Comparison of ENCODE assay signal across 16 mouse cellular contexts in genomic region chr11:29684272-29684671, GRCm38 (mm10).
"Had no signal": no experiment of that assay in that cellular context is flagged by ENCODE, and none has a peak within 500 bp of the region (broad histone marks: within the 10 kb centered on the region; RNA-seq: fewer than 3 reads in every experiment).

No protein-coding gene starts in this region.

- H3K4me1 ChIP-seq: liver, embryonic 15.5 days; lung, embryonic 15.5 days; midbrain, embryonic 13.5 days; midbrain, embryonic 15.5 days; neural tube, embryonic 13.5 days; neural tube, embryonic 15.5 days; stomach, embryonic 15.5 days had no signal

- H3K27me3 ChIP-seq: liver, embryonic 15.5 days; lung, embryonic 15.5 days; megakaryocyte, embryonic 14.5 days; midbrain, embryonic 13.5 days; midbrain, embryonic 15.5 days; neural tube, embryonic 13.5 days; neural tube, embryonic 15.5 days; stomach, embryonic 15.5 days had no signal

- H3K9me3 ChIP-seq: liver, embryonic 15.5 days; lung, embryonic 15.5 days; megakaryocyte, embryonic 14.5 days; midbrain, embryonic 13.5 days; midbrain, embryonic 15.5 days; neural tube, embryonic 13.5 days; neural tube, embryonic 15.5 days; stomach, embryonic 15.5 days had no signal

- H3K36me3 ChIP-seq: liver, embryonic 15.5 days; lung, embryonic 15.5 days; midbrain, embryonic 13.5 days; midbrain, embryonic 15.5 days; neural tube, embryonic 13.5 days; neural tube, embryonic 15.5 days; stomach, embryonic 15.5 days had no signal

- H3K9ac ChIP-seq: liver, embryonic 15.5 days; liver, postnatal 0 days; lung, embryonic 15.5 days; midbrain, embryonic 13.5 days; midbrain, embryonic 15.5 days; neural tube, embryonic 13.5 days; neural tube, embryonic 15.5 days; stomach, embryonic 15.5 days had no signal

- H3K4me3 ChIP-seq: liver, embryonic 15.5 days; lung, embryonic 15.5 days; megakaryocyte, embryonic 14.5 days; midbrain, embryonic 13.5 days; midbrain, embryonic 15.5 days; neural tube, embryonic 13.5 days; neural tube, embryonic 15.5 days; stomach, embryonic 15.5 days had no signal

- DNase-seq: liver, postnatal 0 days; lung, adult 2 months; lung, postnatal 14 days; lung, postnatal 36 days; thymus, adult 2 months; thymus, postnatal 25 days had no signal

- H3K27ac ChIP-seq: liver, embryonic 15.5 days; lung, embryonic 15.5 days; macrophage; midbrain, embryonic 13.5 days; midbrain, embryonic 15.5 days; neural tube, embryonic 13.5 days; neural tube, embryonic 15.5 days; stomach, embryonic 15.5 days; stomach, postnatal 0 days had no signal
